Mouse (Mus musculus) lung, embryonic 15.5 days (tissue): ENCODE measurements around the gene Acod1. TPM values are rescaled to one million over a fixed set of nuclear protein-coding genes. Genes with fewer than 3 reads are reported as not detected.
A peak's percentile ranks its signal among the peaks of the same experiment; 100 is the strongest.

Experiments
- ATAC-seq: fragments of 200-750 bp; cut with Nextera tagmentation; 2 replicates; pipeline ENCODE4 v1.8.0; 2017; ENCODE audit warnings: moderate number of reproducible peaks, borderline replicate concordance; ENCODE audit not compliant: low FRiP score, low TSS enrichment; ENCODE audit errors: extremely low read depth
- H3K27ac ChIP-seq: fragments of 300-500 bp; sonication (generic); 2 replicates; pipeline ENCODE4 v1.5.1; 2015; ENCODE audit warnings: moderate library complexity, mild to moderate bottlenecking, inconsistent platforms
- H3K27me3 ChIP-seq: fragments of 300-500 bp; sonication (generic); 2 replicates; pipeline ENCODE4 v1.6.1; 2015; ENCODE audit warnings: inconsistent platforms
- H3K36me3 ChIP-seq: fragments of 300-500 bp; sonication (generic); 2 replicates; pipeline ENCODE4 v1.6.1; 2015; ENCODE audit warnings: inconsistent platforms
- H3K4me1 ChIP-seq: fragments of 300-500 bp; sonication (generic); 2 replicates; pipeline ENCODE4 v1.6.1; 2015; ENCODE audit warnings: inconsistent platforms
- H3K4me2 ChIP-seq: fragments of 300-500 bp; sonication (generic); 2 replicates; pipeline ENCODE4 v1.6.1; 2015; ENCODE audit warnings: inconsistent platforms, mild to moderate bottlenecking, moderate library complexity
- H3K4me3 ChIP-seq: fragments of 300-500 bp; sonication (generic); 2 replicates; pipeline ENCODE4 v1.5.1; 2015; ENCODE audit warnings: mild to moderate bottlenecking, inconsistent platforms
- H3K9ac ChIP-seq: fragments of 300-500 bp; sonication (generic); 2 replicates; pipeline ENCODE4 v1.6.1; 2015; ENCODE audit warnings: inconsistent platforms
- H3K9me3 ChIP-seq: fragments of 300-500 bp; sonication (generic); 2 replicates; pipeline ENCODE4 v1.6.1; 2016; ENCODE audit warnings: inconsistent platforms
- WGBS: fragments of 180-500 bp; shearing (Covaris S2); methylation state at CpG from one replicate; pipeline ENCODE4 v1.1.7; 2015; 5-methylcytosine and 5-hydroxymethylcytosine counted together
- polyA plus RNA-seq: library from polyadenylated mRNA; unstranded; fragments of >200 nt; fragmentation: Nextera tagmentation; extraction: Ambion mirVana; gene quantifications from 2 replicates; pipeline ENCODE4 v1.2.1, GENCODE M21; 2015

Gene Acod1
- polyA plus RNA-seq = not detected in 2 replicates

DNA sequence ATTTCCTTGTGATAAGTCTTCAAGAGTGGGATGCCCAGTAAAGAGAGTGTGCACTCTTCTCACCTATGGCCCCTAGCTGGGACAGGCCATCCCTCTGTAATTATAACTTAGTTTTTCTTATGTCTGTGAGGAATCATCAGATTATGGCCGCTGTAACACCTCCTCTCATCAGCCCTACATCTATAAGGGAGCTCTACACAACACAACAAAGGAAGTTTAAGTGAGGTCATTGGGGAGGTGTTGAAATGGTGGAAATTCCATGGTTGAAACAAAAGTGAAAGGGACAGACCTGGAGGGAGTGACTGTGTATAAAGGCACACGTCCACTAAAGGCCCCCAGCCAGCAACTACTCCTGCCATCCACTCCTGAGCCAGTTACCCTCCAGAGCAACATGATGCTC, at the start of gene Acod1:
Gene Acod1 (plus strand): TSS at position 301 of the 400 bp plus-strand sequence.
- Histone ChIP-seq H3K36me3 (no peaks in the 10 kb centered on the region), H3K9ac (no peak within 1 kb of the TSS), H3K4me2 (no peak within 1 kb of the TSS), H3K27me3 (no peaks in the 10 kb centered on the region), H3K27ac (no peak within 1 kb of the TSS), H3K4me1 (no peaks in the 10 kb centered on the region), H3K9me3 (no peaks in the 10 kb centered on the region), H3K4me3 (no peak within 1 kb of the TSS)
- 63% methylated on average over 2 of the region's 2 CpGs for WGBS
- no peak for ATAC-seq

DNA sequence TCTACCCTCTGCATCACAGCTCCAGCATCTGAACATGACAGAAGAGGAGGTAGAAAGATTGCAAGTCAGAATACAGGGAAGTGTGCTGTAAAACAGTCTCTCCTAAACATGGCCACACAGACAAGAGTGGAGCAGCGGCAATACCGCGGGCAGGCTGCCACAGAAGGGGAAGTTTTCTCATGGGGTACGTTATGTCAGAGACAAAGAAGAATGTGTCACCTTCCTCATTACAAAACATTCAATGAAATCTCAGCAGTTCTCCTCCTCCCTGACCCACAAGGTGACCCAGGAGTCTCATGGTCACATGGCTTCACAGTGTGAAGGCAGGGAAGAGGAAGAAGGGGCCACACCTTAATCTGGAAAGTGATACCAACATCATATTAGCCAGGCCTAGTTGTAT, 39.0 kb upstream of the Acod1 start:
- Histone ChIP-seq H3K4me1 (peaks cover 1% of the 10 kb centered on the region; the same call in 1 of the 2 replicates), H3K9me3 (no peaks in the 10 kb centered on the region), H3K36me3 (no peaks in the 10 kb centered on the region), H3K27me3 (no peaks in the 10 kb centered on the region), H3K9ac (no peak overlapping the region), H3K4me2 (no peak overlapping the region), H3K4me3 (no peak overlapping the region), H3K27ac (no peak overlapping the region)
- WGBS = 69% methylated on average over 4 of the region's 4 CpGs
- no peak for ATAC-seq

DNA sequence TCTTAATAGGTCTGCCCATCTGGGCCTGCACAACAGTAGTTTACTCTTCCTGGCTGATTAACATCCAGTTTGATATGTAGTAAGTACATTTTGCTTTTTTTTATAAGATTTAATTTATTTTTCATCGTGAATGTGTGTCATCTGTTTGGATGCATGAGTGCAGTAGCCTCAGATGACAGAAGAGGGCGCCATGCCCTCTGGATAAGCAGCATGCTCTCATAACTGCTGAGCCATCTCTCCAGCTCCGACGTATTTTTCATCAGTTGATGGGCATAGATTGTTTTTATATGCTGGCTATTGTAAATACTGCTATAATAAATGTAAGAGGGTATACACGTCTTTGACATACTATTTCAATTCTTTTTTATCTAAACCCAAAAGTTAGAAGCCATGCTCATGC, 35.0 kb upstream of the Acod1 start:
- no peak for ATAC-seq
- Histone ChIP-seq H3K9me3 (no peaks in the 10 kb centered on the region), H3K27ac (no peak overlapping the region), H3K4me2 (no peak overlapping the region), H3K4me1 (peaks cover 4% of the 10 kb centered on the region; the same call in 1 of the 2 replicates), H3K36me3 (no peaks in the 10 kb centered on the region), H3K4me3 (no peak overlapping the region), H3K9ac (no peak overlapping the region), H3K27me3 (no peaks in the 10 kb centered on the region)
- 13% methylated on average over 5 of the region's 5 CpGs for WGBS

DNA sequence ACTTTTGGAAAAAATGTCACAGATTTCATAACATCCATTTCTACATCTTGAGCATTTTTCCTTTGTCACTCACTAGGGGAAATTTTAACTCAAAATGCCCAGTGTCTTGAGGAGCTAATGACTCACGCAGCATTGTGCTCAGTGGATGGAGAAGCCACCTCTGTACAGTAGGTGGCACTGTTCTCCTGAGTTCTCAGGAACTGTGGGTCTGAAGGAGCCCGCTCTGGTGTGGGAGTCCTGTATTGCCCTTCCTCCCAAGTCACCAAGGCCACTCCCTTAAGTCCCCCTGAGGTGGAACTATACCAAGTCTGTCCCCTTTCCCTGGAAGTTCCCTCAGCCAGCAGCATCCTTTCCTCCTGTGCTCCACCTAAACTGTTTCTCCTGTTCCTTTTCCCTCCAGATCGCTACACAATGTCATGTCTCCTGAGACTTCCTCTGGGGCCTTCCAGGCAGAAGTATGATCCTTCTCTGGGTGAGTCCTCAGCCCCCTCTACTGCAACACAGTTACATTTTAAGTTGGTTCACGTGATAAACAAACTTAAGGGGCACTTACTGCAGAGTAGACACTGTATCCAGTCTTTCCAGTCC, 34.1 kb upstream of the Acod1 start:
- Histone ChIP-seq H3K36me3 (no peaks in the 10 kb centered on the region), H3K4me2 (no peak overlapping the region), H3K4me3 (no peak overlapping the region), H3K9me3 (no peaks in the 10 kb centered on the region), H3K9ac (no peak overlapping the region), H3K27me3 (no peaks in the 10 kb centered on the region), H3K27ac (no peak overlapping the region), H3K4me1 (peaks cover 4% of the 10 kb centered on the region; the same call in 1 of the 2 replicates)
- 23% methylated on average over 4 of the region's 4 CpGs for WGBS
- peak; percentile 85; the same call in 1 of the 2 replicates for ATAC-seq

DNA sequence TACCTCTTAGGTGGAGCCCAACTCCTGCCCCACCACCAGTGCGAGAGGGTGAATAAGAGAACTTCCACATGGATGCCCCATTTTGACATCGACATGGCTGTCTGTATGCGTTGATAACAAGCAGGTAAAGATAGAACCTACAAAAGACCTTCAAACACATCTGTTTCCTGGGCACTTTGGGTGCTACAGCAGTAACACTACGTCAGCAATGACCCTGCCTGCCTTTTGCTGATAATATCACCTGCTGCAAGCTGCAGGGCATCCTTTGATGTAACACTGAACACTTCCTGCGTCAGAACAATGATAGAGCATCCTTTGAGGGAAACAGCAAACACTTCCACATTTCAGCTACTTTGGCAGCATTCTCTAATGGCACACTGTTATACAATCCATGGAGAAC, 29.8 kb upstream of the Acod1 start:
- H3K27me3 ChIP-seq = no peaks in the 10 kb centered on the region
- H3K4me1 ChIP-seq = peaks cover 4% of the 10 kb centered on the region; the same call in 1 of the 2 replicates
- no peak overlapping the region for H3K9ac ChIP-seq
- H3K36me3 ChIP-seq = no peaks in the 10 kb centered on the region
- H3K4me3 ChIP-seq = no peak overlapping the region
- H3K27ac ChIP-seq = no peak overlapping the region
- no peak for ATAC-seq
- H3K9me3 ChIP-seq = no peaks in the 10 kb centered on the region
- no peak overlapping the region for H3K4me2 ChIP-seq
- 48% methylated on average over 5 of the region's 5 CpGs for WGBS

DNA sequence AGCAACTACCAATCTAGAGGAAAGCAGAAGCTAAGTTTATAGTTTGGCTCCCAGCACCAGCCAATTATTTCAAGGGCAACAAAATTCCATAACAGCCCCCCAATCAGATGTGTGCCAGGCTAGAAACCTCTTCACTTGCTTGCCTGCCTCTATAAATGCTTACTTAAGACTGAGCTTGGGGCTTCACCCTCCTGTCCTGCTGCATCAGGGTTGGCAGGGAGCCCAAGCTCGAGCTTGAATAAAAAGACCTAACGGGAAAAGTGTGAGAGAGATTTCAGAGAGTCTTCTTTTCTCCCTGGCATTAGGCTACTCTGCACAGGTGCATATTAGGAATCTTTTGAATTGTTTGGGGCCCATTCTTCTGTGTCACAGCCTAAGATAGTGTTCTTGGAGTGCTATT, 26.7 kb upstream of the Acod1 start:
- Histone ChIP-seq H3K27ac (no peak overlapping the region), H3K4me1 (no peaks in the 10 kb centered on the region), H3K36me3 (no peaks in the 10 kb centered on the region), H3K4me2 (no peak overlapping the region), H3K4me3 (no peak overlapping the region), H3K9me3 (no peaks in the 10 kb centered on the region), H3K27me3 (no peaks in the 10 kb centered on the region), H3K9ac (no peak overlapping the region)
- WGBS = 27% methylated on average over 2 of the region's 2 CpGs
- ATAC-seq = no peak

DNA sequence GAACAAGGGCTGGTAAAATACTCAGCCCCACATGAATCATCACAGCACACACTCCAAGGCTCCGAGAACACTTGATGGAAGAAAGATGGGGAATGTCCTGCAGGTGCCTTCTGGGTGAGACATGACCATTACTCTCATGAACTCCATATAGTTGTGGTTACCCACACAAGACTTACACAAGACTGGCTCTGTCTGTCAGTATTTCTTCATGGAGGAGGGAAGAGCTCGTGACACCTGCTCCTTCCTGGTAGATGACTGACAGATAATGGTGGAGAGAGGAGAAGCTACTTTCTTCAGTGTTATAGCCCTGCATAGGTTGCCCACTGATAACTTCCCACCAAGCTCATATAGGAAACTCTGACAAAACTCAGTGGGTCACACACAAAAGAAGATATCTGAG, 17.6 kb upstream of the Acod1 start:
- no peak overlapping the region for H3K4me2 ChIP-seq
- WGBS = 77% methylated on average over 2 of the region's 2 CpGs
- ATAC-seq = no peak
- H3K27ac ChIP-seq = no peak overlapping the region
- H3K4me1 ChIP-seq = no peaks in the 10 kb centered on the region
- H3K36me3 ChIP-seq = no peaks in the 10 kb centered on the region
- no peaks in the 10 kb centered on the region for H3K27me3 ChIP-seq
- H3K9ac ChIP-seq = no peak overlapping the region
- H3K9me3 ChIP-seq = no peaks in the 10 kb centered on the region
- no peak overlapping the region for H3K4me3 ChIP-seq

DNA sequence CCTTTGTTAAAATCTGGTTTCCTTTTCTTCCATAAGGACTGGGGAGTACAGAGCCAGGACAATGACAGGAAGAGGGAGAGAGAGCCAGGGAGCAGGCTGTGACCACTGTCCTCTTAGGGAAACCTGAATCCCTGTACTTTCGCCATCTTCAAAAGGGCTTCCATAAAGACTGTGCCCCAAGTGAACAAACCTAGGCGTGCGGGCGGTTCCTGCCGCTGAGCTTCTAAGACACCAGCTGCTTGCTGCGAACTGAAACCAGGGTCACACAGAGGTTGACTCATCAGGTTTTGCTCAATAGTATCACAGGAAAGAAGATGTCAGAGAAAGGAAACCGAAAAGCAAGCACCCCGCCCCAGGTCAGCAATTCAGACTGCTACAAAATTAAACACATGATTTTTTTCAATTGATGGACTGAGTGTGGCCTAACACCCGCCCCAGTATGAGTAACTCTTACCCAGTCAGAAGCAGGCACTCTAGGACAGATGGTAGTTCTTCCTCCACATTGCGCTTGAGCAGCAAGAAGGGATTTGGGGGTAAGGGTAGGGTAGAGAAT, 13.4 kb upstream of the Acod1 start:
- Histone ChIP-seq H3K4me3 (no peak overlapping the region), H3K27ac (no peak overlapping the region), H3K36me3 (no peaks in the 10 kb centered on the region), H3K4me2 (no peak overlapping the region), H3K4me1 (no peaks in the 10 kb centered on the region), H3K9ac (no peak overlapping the region), H3K9me3 (no peaks in the 10 kb centered on the region), H3K27me3 (no peaks in the 10 kb centered on the region)
- peak; percentile 67; the same call in 1 of the 2 replicates for ATAC-seq
- WGBS = 39% methylated on average over 10 of the region's 10 CpGs

DNA sequence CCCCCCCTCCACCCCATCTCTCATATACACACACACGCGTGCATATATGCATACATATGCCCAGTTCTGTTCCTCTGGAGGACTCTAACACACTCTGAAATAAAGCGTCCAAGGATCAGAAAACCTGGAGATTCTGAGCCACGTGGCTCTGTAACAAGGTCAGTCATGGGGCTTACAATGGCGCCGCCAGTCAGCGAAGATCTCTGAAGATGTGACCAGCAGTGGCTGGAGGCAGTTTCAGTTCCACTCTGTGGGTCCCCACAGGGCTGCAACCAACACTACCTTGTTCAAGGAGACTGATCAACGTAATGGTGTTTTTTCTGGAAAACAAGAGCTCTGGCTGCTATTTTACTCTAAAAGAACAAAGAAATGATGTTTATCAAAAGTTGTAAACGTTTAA, 12.7 kb upstream of the Acod1 start:
- no peaks in the 10 kb centered on the region for H3K4me1 ChIP-seq
- H3K36me3 ChIP-seq = no peaks in the 10 kb centered on the region
- WGBS = 78% methylated on average over 9 of the region's 9 CpGs
- H3K4me3 ChIP-seq = no peak overlapping the region
- H3K27me3 ChIP-seq = no peaks in the 10 kb centered on the region
- no peak overlapping the region for H3K9ac ChIP-seq
- no peak overlapping the region for H3K4me2 ChIP-seq
- ATAC-seq = no peak
- H3K9me3 ChIP-seq = no peaks in the 10 kb centered on the region
- no peak overlapping the region for H3K27ac ChIP-seq

DNA sequence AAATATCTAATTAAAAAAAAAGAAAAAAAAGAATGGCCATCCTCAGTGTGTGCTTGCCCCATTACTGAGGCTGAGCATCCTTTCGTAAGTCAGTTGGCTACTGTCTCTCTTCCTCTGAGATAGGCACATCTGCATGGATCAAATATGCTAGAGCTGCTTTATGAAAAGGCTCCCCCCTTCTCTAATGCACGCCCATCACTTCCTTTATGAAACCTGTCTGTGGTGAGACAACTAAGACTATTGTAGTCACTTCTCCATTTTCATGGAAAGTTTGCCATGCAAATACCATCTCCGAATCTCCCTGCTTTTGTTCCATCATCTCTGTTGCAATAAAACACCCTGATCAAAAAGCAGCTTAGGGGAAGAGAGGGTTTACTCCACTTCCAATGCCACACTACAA, 9.8 kb upstream of the Acod1 start:
- Histone ChIP-seq H3K36me3 (no peaks in the 10 kb centered on the region), H3K4me3 (no peak overlapping the region), H3K9me3 (no peaks in the 10 kb centered on the region), H3K27me3 (no peaks in the 10 kb centered on the region), H3K9ac (no peak overlapping the region), H3K27ac (no peak overlapping the region), H3K4me1 (no peaks in the 10 kb centered on the region), H3K4me2 (no peak overlapping the region)
- ATAC-seq = no peak
- 87% methylated on average over 3 of the region's 3 CpGs for WGBS

DNA sequence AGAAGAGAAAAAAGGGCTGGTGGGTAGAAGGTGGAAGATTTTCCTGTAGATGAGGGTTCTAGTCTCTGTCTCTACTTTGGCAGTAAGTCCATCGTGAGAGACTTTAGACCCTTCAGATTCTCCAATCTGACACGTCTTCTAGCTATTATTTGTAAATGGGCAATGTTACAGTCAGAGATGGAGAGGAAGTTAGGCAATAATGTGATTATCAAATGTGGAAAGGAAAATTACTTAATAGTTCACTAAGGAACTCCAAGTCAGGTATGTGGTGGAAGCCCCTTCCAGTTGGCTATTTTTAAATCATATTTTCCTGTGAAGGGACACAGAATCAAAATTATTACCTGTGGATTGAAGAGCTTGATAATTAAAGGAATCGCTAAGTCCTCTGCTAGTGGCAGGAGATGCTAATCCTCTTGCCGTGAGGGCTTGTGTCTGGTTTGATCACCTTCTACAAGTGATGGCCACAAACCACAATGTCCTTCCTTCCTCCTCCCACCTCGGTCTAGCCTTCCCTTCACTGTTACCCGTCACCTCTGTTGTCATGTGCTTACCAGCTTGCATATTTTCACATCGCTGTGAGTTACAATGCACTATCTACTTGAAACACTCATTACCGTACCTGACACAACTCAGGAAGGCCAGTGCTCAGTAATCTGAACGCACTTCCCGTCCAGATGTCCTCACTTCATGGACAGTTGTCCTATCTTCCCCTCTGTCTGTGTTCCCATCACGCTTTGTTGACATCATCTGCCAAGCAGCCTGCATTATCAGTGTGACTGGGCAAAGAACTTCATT, 1.7 kb downstream of the Acod1 start:
- 65% methylated on average over 11 of the region's 11 CpGs for WGBS
- H3K27ac ChIP-seq = no peak overlapping the region
- H3K36me3 ChIP-seq = no peaks in the 10 kb centered on the region
- no peaks in the 10 kb centered on the region for H3K9me3 ChIP-seq
- ATAC-seq = no peak
- H3K27me3 ChIP-seq = no peaks in the 10 kb centered on the region
- H3K9ac ChIP-seq = no peak overlapping the region
- H3K4me2 ChIP-seq = no peak overlapping the region
- H3K4me1 ChIP-seq = no peaks in the 10 kb centered on the region
- H3K4me3 ChIP-seq = no peak overlapping the region

DNA sequence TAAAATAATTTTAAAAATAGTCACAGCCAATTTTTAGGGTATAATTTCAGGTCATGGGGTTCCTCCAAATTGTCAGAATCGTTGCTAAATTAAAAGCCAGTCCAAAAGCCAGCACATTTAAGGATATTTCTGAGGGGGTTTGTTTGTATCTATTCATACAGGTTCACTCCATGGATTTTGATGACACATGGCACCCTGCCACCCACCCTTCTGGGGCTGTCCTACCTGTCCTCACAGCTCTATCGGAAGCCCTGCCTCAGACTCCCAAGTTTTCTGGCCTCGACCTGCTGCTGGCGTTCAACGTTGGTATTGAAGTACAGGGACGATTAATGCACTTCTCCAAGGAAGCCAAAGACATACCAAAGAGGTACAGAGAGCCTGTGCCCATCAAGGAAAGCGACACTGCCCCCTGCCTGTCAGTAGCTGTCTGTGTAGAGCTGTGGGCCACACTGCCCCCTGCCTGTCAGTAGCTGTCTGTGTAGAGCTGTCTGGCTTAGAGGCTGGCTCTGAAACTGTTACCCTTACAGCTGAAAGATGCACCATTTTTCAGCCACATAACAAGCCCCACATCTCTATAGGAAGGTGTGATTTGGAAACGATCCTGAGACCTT, 4.5 kb downstream of the Acod1 start:
- H3K4me2 ChIP-seq = no peak overlapping the region
- peak; percentile 72; the same call in 1 of the 2 replicates for ATAC-seq
- H3K36me3 ChIP-seq = no peaks in the 10 kb centered on the region
- no peaks in the 10 kb centered on the region for H3K4me1 ChIP-seq
- no peak overlapping the region for H3K9ac ChIP-seq
- H3K27me3 ChIP-seq = no peaks in the 10 kb centered on the region
- no peak overlapping the region for H3K4me3 ChIP-seq
- WGBS = 37% methylated on average over 8 of the region's 8 CpGs
- H3K9me3 ChIP-seq = no peaks in the 10 kb centered on the region
- H3K27ac ChIP-seq = no peak overlapping the region
